Mouse (Mus musculus) forebrain, embryonic 12.5 days (tissue): ENCODE measurements around the gene Serpinb8. TPM values are rescaled to one million over a fixed set of nuclear protein-coding genes. Genes with fewer than 3 reads are reported as not detected.

Experiments
- ATAC-seq: fragments of 200-750 bp; cut with Nextera tagmentation; 2 replicates; pipeline ENCODE4 v1.8.0; 2017; ENCODE audit warnings: moderate TSS enrichment; ENCODE audit not compliant: low FRiP score
- H3K27ac ChIP-seq: fragments of 300-500 bp; sonication (generic); 2 replicates; pipeline ENCODE4 v1.5.1; 2016; ENCODE audit warnings: mild to moderate bottlenecking
- H3K27me3 ChIP-seq: fragments of 300-500 bp; sonication (generic); 2 replicates; pipeline ENCODE4 v1.6.1; 2016; ENCODE audit warnings: mild to moderate bottlenecking
- H3K36me3 ChIP-seq: fragments of 300-500 bp; sonication (generic); replicated peaks from 2 replicates; pipeline ENCODE4 v1.6.1; 2016; ENCODE audit warnings: mild to moderate bottlenecking
- H3K4me1 ChIP-seq: fragments of 300-500 bp; sonication (generic); 2 replicates; pipeline ENCODE4 v1.6.1; 2016
- H3K4me2 ChIP-seq: fragments of 300-500 bp; sonication (generic); 2 replicates; pipeline ENCODE4 v1.6.1; 2016; ENCODE audit warnings: mild to moderate bottlenecking, moderate library complexity
- H3K4me3 ChIP-seq: fragments of 300-500 bp; sonication (generic); replicated peaks from 2 replicates; pipeline ENCODE4 v1.5.1; 2016; ENCODE audit warnings: mild to moderate bottlenecking
- H3K9ac ChIP-seq: fragments of 300-500 bp; sonication (generic); 2 replicates; pipeline ENCODE4 v1.6.1; 2016; ENCODE audit warnings: mild to moderate bottlenecking
- H3K9me3 ChIP-seq: fragments of 300-500 bp; sonication (generic); 2 replicates; pipeline ENCODE4 v1.6.1; 2016
- WGBS: fragments of 180-500 bp; shearing (Covaris S2); methylation state at CpG from one replicate; pipeline ENCODE4 v1.1.7; 2016; 5-methylcytosine and 5-hydroxymethylcytosine counted together
- polyA plus RNA-seq: library from polyadenylated mRNA; unstranded; fragments of >200 nt; fragmentation: Nextera tagmentation; extraction: Ambion mirVana; gene quantifications from 2 replicates; pipeline ENCODE4 v1.2.1, GENCODE M21; 2016

The Serpinb8 gene
- polyA plus RNA-seq, 1 experiment from 2014 or later = 0.29 TPM

DNA sequence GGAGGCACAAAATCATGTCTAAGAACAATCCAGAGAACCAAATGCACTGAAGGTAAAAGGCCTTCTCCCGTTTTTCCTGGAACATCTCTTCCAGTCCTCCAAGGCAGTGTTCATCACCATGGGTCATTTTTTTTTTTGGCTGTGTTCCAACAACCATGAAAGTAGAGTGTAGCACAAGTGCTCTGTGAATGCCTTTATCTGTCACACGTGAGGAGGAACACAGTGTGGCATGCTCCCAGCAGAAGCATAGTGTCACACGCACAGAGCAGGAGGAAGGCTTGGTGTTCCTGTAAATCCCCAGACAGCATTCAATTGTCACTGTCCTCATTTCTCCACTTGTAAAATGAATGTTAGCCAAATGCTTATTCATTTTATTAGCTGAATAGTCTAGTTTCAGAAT lies 2.8 kb downstream of the Serpinb8 start:
- Histone ChIP-seq H3K9ac (no peak overlapping the region), H3K4me3 (no peak overlapping the region), H3K4me1 (no peaks in the 10 kb centered on the region), H3K9me3 (no peaks in the 10 kb centered on the region), H3K36me3 (no peaks in the 10 kb centered on the region), H3K27me3 (no peaks in the 10 kb centered on the region), H3K27ac (no peak overlapping the region), H3K4me2 (no peak overlapping the region)
- WGBS = 79% methylated on average over 3 of the region's 3 CpGs
- ATAC-seq = no peak

DNA sequence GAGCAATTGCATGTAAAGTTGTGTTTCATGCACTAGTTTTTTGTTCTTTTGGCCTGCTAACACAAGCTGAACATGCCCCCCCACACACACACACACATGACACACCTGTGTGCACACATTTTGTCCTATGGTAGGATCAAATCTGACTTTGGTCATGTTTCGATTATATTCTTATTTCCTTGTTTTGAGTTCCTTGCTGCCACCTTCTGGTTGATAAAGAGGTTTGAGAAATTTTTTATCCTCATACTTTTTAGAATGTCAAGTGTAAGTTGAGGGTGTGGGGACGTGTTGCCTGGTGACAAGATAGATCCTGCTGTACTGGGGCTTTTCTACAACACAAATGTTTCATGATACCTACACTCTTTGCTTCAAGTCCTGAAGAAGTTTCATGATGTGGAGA lies 3.7 kb downstream of the Serpinb8 start:
- Histone ChIP-seq H3K4me3 (no peak overlapping the region), H3K4me2 (no peak overlapping the region), H3K4me1 (no peaks in the 10 kb centered on the region), H3K36me3 (no peaks in the 10 kb centered on the region), H3K9ac (no peak overlapping the region), H3K27me3 (no peaks in the 10 kb centered on the region), H3K27ac (no peak overlapping the region), H3K9me3 (no peaks in the 10 kb centered on the region)
- 80% methylated on average over 2 of the region's 2 CpGs for WGBS
- no peak for ATAC-seq

DNA sequence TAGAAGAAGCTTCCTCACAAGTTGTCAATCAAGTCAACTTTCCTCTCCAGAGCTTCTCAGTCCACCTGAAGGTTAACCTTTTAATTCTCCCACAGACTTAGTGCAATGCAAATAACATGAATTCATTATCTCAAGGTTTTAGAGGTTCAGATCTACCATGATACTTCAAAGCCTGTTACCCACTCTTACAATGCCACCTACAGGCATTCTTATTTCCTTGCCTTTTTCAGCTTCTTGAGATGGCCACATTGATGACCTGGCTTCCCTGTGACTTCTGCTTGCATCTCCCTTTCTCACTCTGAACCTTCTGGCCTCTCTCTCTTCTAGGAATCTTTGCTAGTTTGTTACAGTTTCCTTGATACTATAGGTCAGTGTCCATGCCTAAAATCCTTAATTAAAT lies 7.1 kb downstream of the Serpinb8 start:
- H3K9ac ChIP-seq = no peak overlapping the region
- H3K27ac ChIP-seq = no peak overlapping the region
- H3K27me3 ChIP-seq = no peaks in the 10 kb centered on the region
- no peaks in the 10 kb centered on the region for H3K9me3 ChIP-seq
- no peak for ATAC-seq
- H3K4me3 ChIP-seq = no peak overlapping the region
- no peaks in the 10 kb centered on the region for H3K36me3 ChIP-seq
- no peaks in the 10 kb centered on the region for H3K4me1 ChIP-seq
- H3K4me2 ChIP-seq = no peak overlapping the region

DNA sequence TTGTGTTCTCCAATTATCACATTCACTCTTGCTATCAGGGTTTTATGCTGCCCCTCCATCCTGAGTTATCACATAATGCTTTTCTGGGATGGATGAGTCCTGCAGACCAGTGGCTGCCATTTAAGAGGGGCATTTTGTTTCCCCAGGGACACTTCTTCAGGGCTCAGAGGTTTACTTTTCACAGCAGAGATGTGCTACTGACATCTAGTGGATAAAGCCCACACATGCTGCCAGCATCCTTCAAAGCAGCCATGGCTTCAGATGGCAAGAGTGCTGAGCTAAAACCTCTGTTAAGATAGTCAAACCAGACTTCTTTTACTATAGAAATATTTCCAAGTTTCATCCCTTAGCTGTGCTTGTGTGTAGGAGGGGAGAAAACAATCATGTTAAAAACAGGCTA lies 8.7 kb downstream of the Serpinb8 start:
- Histone ChIP-seq H3K36me3 (no peaks in the 10 kb centered on the region), H3K27me3 (no peaks in the 10 kb centered on the region), H3K27ac (no peak overlapping the region), H3K4me3 (no peak overlapping the region), H3K4me1 (no peaks in the 10 kb centered on the region), H3K9ac (no peak overlapping the region), H3K4me2 (no peak overlapping the region), H3K9me3 (no peaks in the 10 kb centered on the region)
- no peak for ATAC-seq

DNA sequence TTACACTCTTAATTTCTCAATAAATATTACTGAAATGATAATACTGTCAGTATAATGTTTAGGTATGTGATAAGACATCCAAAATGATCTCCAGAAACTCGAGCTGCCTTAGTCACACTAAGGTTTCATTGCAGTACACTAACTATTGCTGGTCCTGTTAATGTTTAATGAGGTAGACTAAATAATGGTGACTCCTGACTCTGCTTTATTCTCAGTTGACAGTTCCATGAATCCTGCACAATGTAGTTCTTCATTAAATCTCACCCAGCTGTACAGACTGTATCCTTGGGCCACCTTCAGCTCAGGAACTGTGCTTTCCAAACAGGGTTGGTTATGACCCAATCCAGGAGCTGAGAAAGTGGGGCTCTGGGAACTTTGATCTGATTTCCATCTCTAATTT lies 19.1 kb downstream of the Serpinb8 start:
- no peak overlapping the region for H3K27ac ChIP-seq
- no peak overlapping the region for H3K9ac ChIP-seq
- 50% methylated on average over 1 of the region's 1 CpGs for WGBS
- no peaks in the 10 kb centered on the region for H3K27me3 ChIP-seq
- H3K9me3 ChIP-seq = no peaks in the 10 kb centered on the region
- ATAC-seq = no peak
- no peaks in the 10 kb centered on the region for H3K36me3 ChIP-seq
- no peak overlapping the region for H3K4me3 ChIP-seq
- no peaks in the 10 kb centered on the region for H3K4me1 ChIP-seq
- H3K4me2 ChIP-seq = no peak overlapping the region

DNA sequence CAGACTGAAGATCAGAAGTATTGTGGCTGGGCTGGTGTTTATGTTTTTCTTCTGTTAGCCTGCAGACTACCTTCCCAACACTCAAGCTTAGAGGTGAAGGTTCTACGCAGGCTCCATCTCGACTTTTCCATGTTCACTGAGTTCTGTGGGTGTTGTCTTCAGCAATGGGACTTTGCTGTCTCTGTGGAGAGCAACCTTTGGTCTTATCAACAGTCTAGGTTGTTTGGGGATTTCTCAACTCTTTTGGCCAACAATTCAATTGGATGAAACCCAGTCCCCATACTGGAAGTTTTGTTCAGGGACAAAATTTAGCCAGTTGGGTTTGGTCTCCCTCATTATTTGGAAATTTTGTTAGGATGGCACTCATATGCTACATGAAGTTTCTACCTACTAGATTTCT lies 24.3 kb downstream of the Serpinb8 start:
- Histone ChIP-seq H3K4me3 (no peak overlapping the region), H3K27ac (no peak overlapping the region), H3K9ac (no peak overlapping the region), H3K4me1 (no peaks in the 10 kb centered on the region), H3K27me3 (no peaks in the 10 kb centered on the region), H3K9me3 (no peaks in the 10 kb centered on the region), H3K4me2 (no peak overlapping the region), H3K36me3 (no peaks in the 10 kb centered on the region)
- ATAC-seq = no peak
- 93% methylated on average over 2 of the region's 2 CpGs for WGBS

DNA sequence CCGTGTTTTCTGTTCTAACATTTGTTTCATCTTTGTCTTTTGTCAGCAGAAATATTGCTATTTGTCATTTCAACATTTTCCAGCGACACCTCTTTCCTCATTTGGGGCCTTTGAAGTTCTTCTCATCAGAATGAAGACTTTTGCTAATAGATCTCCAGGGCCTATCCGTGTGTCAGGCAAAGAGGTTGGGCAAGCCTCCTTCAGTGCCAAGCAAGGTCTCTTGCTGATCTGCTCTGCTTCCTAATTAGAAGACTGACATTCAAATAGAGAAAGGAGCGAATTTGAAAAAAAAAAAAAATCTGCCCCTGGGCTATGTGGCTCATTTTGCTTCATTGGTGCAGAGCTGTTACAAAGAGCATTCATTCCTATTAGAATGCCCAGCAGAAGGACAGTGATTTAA lies 32.2 kb downstream of the Serpinb8 start:
- 51% methylated on average over 4 of the region's 4 CpGs for WGBS
- Histone ChIP-seq H3K4me2 (no peak overlapping the region), H3K36me3 (no peaks in the 10 kb centered on the region), H3K4me1 (no peaks in the 10 kb centered on the region), H3K4me3 (no peak overlapping the region), H3K9me3 (no peaks in the 10 kb centered on the region), H3K9ac (no peak overlapping the region), H3K27ac (no peak overlapping the region), H3K27me3 (no peaks in the 10 kb centered on the region)
- ATAC-seq = no peak

DNA sequence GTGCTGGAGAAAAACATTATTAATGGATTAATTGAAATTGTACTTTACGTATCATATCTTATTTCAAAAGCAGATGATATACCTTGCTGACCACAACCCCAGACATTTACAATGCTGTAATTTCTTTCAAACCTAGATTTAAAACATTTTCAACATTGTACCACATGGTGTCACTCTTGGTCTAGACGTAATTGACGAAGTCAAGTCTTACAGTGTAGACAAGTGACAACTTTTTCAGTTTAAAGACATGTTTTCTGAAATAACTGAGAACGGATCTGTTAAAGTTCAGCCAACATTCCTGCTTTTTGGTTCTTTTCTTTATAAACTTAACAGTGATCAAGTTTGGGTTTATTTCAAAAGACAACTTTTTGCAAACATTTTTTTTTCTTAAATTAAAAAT lies 46.1 kb downstream of the Serpinb8 start:
- peak; percentile 70 for ATAC-seq
- WGBS = 38% methylated on average over 4 of the region's 4 CpGs

DNA sequence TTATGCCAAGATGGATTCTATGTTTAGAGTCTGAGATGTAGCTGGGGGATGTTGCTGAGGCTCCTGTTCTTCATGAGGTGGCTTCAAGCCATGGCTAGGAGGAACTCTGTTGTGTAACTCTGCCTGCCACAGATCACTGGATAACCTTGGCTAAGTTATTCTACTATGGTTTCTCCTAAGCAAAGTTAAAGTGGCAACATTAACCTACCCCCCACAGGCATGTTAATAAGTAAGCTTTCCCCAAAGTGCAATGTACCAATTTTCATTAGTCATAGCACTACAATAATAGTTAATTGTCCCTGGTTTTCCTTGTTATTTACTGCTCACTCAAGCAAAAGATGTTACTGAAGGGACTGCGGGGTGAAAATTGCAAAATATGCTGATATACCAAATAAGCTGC lies 48.2 kb downstream of the Serpinb8 start:
- ATAC-seq = no peak
- Histone ChIP-seq H3K9ac (no peak overlapping the region), H3K4me2 (no peak overlapping the region), H3K9me3 (no peaks in the 10 kb centered on the region), H3K27me3 (no peaks in the 10 kb centered on the region), H3K4me1 (no peaks in the 10 kb centered on the region), H3K4me3 (no peak overlapping the region), H3K36me3 (no peaks in the 10 kb centered on the region), H3K27ac (no peak overlapping the region)
- 70% methylated on average over 1 of the region's 1 CpGs for WGBS

More for the DNA sequence above, 46.1 kb downstream of the Serpinb8 start:
- no peaks in the 10 kb centered on the region for H3K27me3 ChIP-seq
- H3K4me2 ChIP-seq = no peak overlapping the region
- H3K27ac ChIP-seq = no peak overlapping the region
- H3K9ac ChIP-seq = no peak overlapping the region
- H3K4me1 ChIP-seq = no peaks in the 10 kb centered on the region
- H3K36me3 ChIP-seq = no peaks in the 10 kb centered on the region
- no peak overlapping the region for H3K4me3 ChIP-seq
- no peaks in the 10 kb centered on the region for H3K9me3 ChIP-seq

DNA sequence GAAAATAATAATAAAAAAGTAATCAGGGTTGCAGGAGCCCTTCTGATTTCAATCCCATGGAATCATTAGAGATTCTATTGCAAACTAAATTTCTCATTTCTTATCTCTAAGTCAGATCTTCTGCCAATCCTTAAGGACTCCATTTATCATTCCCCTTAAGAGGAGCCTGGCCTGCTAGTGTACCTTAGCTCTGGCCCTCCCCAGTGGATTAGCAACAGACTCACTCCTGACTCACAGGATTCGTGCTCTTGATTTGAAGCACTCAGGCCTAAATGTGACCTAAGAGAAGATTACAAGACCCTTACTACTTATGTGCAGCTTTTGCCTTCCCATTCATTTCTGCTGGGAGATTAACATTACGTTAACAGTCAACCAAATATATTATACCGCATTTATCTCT lies 48.7 kb downstream of the Serpinb8 start:
- WGBS = 80% methylated on average over 3 of the region's 3 CpGs
- Histone ChIP-seq H3K4me2 (no peak overlapping the region), H3K9me3 (no peaks in the 10 kb centered on the region), H3K27ac (no peak overlapping the region), H3K4me3 (no peak overlapping the region), H3K36me3 (no peaks in the 10 kb centered on the region), H3K27me3 (no peaks in the 10 kb centered on the region), H3K9ac (no peak overlapping the region), H3K4me1 (no peaks in the 10 kb centered on the region)
- no peak for ATAC-seq

DNA sequence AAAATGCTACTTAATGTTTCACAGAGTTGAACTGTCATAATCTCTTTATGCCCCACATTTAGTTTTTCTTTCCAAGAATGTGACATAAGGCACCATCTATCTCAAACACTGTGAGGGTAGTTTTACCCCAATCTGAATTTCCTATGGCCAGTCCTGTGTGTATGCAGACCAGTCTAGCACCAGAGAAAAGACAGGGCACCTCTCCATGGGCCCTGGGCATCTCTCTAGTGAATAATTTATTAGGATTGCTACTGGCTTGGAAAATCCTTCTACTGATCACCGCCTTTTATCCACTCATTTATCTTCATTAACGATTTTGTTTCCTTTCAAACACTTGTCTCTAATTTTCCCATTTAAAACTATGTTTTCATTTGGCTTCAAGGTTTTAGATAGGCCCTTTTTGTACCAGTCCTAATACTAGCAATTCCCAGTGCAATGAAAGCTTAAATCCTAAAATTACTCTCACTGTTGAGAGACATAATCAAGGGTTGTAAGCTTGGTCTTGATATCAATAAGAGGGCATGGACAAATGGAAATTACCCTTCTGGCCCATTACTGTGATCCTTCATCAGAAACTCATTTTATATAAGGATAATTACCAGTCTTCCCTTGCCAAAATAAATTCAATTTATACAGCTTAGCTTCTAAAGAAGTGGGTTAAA lies 52.8 kb downstream of the Serpinb8 start:
- Histone ChIP-seq H3K27ac (no peak overlapping the region), H3K4me2 (no peak overlapping the region), H3K9me3 (no peaks in the 10 kb centered on the region), H3K36me3 (no peaks in the 10 kb centered on the region), H3K9ac (no peak overlapping the region), H3K4me3 (no peak overlapping the region), H3K4me1 (no peaks in the 10 kb centered on the region), H3K27me3 (no peaks in the 10 kb centered on the region)
- 64% methylated on average over 2 of the region's 2 CpGs for WGBS
- peak; percentile 41; the same call in 1 of the 2 replicates for ATAC-seq

DNA sequence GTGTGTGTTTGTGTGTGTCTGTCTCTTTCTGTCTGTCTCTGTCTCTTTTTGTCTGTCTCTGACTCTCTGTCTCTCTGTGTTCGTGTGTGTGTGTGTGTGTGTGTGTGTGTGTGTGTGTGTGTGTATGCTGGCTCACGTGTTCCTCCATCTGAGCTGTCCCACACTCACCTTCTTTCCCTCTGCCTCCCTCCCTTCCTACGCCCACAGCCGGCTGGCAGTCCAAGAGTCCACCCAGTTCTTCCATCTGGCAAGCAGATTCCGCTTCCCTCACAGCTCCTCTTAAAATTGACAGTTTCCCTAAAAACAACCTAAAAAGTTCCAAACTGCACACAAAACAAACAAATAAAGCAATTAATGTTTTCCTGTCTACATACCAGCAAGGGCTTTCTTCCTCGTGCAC lies 55.3 kb downstream of the Serpinb8 start:
- Histone ChIP-seq H3K4me1 (no peaks in the 10 kb centered on the region), H3K27me3 (no peaks in the 10 kb centered on the region), H3K4me2 (no peak overlapping the region), H3K4me3 (no peak overlapping the region), H3K36me3 (no peaks in the 10 kb centered on the region), H3K27ac (no peak overlapping the region), H3K9me3 (no peaks in the 10 kb centered on the region), H3K9ac (no peak overlapping the region)
- ATAC-seq = no peak
- 79% methylated on average over 3 of the region's 6 CpGs for WGBS

DNA sequence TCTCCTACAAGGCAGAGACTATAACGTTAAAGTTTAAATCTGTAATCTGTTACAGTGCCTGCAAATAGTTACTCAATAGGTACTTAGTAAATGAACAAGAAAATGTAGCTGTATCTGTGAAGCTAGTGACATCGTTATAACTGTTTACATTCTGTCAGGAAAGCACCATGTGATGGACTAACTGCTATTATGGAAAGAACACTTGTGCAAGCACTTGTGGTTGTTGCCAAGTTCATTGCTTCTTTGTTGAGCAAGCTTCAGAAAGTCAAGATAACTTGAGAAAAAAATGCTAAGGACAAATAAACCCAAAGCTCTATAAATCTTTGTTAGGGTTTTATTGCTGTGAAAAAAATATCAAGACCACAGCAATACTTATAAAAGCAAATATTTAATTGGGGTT lies 67.9 kb downstream of the Serpinb8 start:
- Histone ChIP-seq H3K9ac (no peak overlapping the region), H3K4me1 (no peaks in the 10 kb centered on the region), H3K27ac (no peak overlapping the region), H3K9me3 (no peaks in the 10 kb centered on the region), H3K4me2 (no peak overlapping the region), H3K27me3 (no peaks in the 10 kb centered on the region), H3K4me3 (no peak overlapping the region), H3K36me3 (no peaks in the 10 kb centered on the region)
- no peak for ATAC-seq
- 78% methylated on average over 2 of the region's 2 CpGs for WGBS
